In genomic region chr12:85380942-85381341, GRCm38 (mm10) we compare ENCODE assay signal across 17 mouse cellular contexts. TPM values are rescaled to one million over a fixed set of nuclear protein-coding genes. Genes with fewer than 3 reads are reported as not detected.
DNase-seq lines count a peak whose midpoint lies in the region; ATAC-seq and TF ChIP-seq lines count a peak whose summit lies in the region.
"Had no signal": no experiment of that assay in that cellular context is flagged by ENCODE, and none has a peak within 500 bp of the region (broad histone marks: within the 10 kb centered on the region; RNA-seq: fewer than 3 reads in every experiment).

No protein-coding gene starts in this region.

- ATAC-seq in hindbrain, postnatal 0 days, result no peak
- no peak for ATAC-seq in hindbrain, embryonic 11.5 days (ENCODE audit: low FRiP score)
- ATAC-seq in lung, postnatal 0 days, result 0 out of 2 replicates have a peak, but pooled peaks have one; percentile 38
- ATAC-seq in Patski, result no peak
- no peak for ATAC-seq in granulocyte monocyte progenitor cell, adult 5-6 weeks (replicated peaks; ENCODE audit: poor library complexity, severe bottlenecking)
- ATAC-seq: forebrain, postnatal 0 days; midbrain, embryonic 13.5 days had no signal

- no peaks in the 10 kb centered on the region for H3K27me3 ChIP-seq in hindbrain, postnatal 0 days (ENCODE audit: insufficient read depth, low read length)
- H3K27me3 ChIP-seq in hindbrain, embryonic 11.5 days (ENCODE audit: control insufficient read depth, insufficient read depth, low read length), result no peaks in the 10 kb centered on the region
- H3K27me3 ChIP-seq in lung, postnatal 0 days (replicated peaks; ENCODE audit: insufficient read depth, low read length), result no peaks in the 10 kb centered on the region
- H3K27me3 ChIP-seq in Patski, result no peaks in the 10 kb centered on the region
- H3K27me3 ChIP-seq in splenic B cell, adult 2 months (ENCODE audit: control insufficient read depth, insufficient read depth, low read length, poor library complexity, severe bottlenecking), result no peaks in the 10 kb centered on the region
- no peaks in the 10 kb centered on the region for H3K27me3 ChIP-seq in hindbrain, embryonic 10.5 days (ENCODE audit: insufficient read depth, poor library complexity, severe bottlenecking)
- H3K27me3 ChIP-seq: heart, embryonic 12.5 days; midbrain, embryonic 13.5 days had no signal

- no peak overlapping the region for H3K4me2 ChIP-seq in hindbrain, postnatal 0 days (ENCODE audit: low read depth, low read length)
- no peak overlapping the region for H3K4me2 ChIP-seq in hindbrain, embryonic 11.5 days (replicated peaks; ENCODE audit: low read depth, low read length)
- H3K4me2 ChIP-seq in lung, postnatal 0 days (replicated peaks; ENCODE audit: low read depth, low read length), result no peak overlapping the region
- H3K4me2 ChIP-seq: heart, embryonic 12.5 days; midbrain, embryonic 13.5 days had no signal

- no peak overlapping the region for H3K9ac ChIP-seq in hindbrain, postnatal 0 days (replicated peaks; ENCODE audit: low read length)
- H3K9ac ChIP-seq in hindbrain, embryonic 11.5 days (ENCODE audit: low read depth, low read length), result no peak overlapping the region
- H3K9ac ChIP-seq in lung, postnatal 0 days (replicated peaks; ENCODE audit: low read depth), result no peak overlapping the region
- H3K9ac ChIP-seq: forebrain, postnatal 0 days; heart, embryonic 12.5 days; midbrain, embryonic 13.5 days had no signal

- CTCF ChIA-PET in Patski (lab: Charles Lee), result interaction anchor here (1.1 to 1.8 kb wide), 2 partner anchors 34 to 106 kb away, joined by 3 to 7 read pairs; no protein-coding TSS in a partner anchor

- 70% methylated on average over 7 of the region's 7 CpGs for WGBS in hindbrain, postnatal 0 days
- 76% methylated on average over 7 of the region's 7 CpGs for WGBS in hindbrain, embryonic 11.5 days
- WGBS in lung, postnatal 0 days, result 82% methylated on average over 7 of the region's 7 CpGs
- 73% methylated on average over 7 of the region's 7 CpGs for WGBS in hindbrain, embryonic 10.5 days

- in situ Hi-C loops in Patski (cut with MboI; ENCODE audit: low pct_unique_long_range_greater_than_20kb), result loop anchor here (5.0 kb wide), 1 partner anchor 66 kb away; no protein-coding TSS in a partner anchor

- H3K4me1 ChIP-seq in hindbrain, postnatal 0 days (ENCODE audit: insufficient read depth, low read length), result no peaks in the 10 kb centered on the region
- H3K4me1 ChIP-seq in hindbrain, embryonic 11.5 days (replicated peaks; ENCODE audit: control insufficient read depth, insufficient read depth, low read length), result no peaks in the 10 kb centered on the region
- H3K4me1 ChIP-seq in lung, postnatal 0 days (ENCODE audit: insufficient read depth, low read depth, low read length), result peaks cover 9% of the 10 kb centered on the region; the same call in 1 of the 2 replicates
- no peaks in the 10 kb centered on the region; the same call in 1 of the 2 replicates for H3K4me1 ChIP-seq in hindbrain, embryonic 10.5 days (replicated peaks)
- H3K4me1 ChIP-seq: midbrain, embryonic 13.5 days had no signal

- no peaks in the 10 kb centered on the region for H3K9me3 ChIP-seq in hindbrain, postnatal 0 days (ENCODE audit: low read length)
- no peaks in the 10 kb centered on the region for H3K9me3 ChIP-seq in hindbrain, embryonic 11.5 days (ENCODE audit: control insufficient read depth, low read length)
- H3K9me3 ChIP-seq in lung, postnatal 0 days (ENCODE audit: low read length), result no peaks in the 10 kb centered on the region
- no peaks in the 10 kb centered on the region for H3K9me3 ChIP-seq in hindbrain, embryonic 10.5 days
- H3K9me3 ChIP-seq: heart, embryonic 12.5 days; midbrain, embryonic 13.5 days had no signal

- TF ChIP-seq EP300 in lung, postnatal 0 days (IDR thresholded peaks at IDR 0.05), result no peak

- H3K4me3 ChIP-seq in hindbrain, postnatal 0 days (ENCODE audit: low read length), result no peak overlapping the region
- H3K4me3 ChIP-seq in hindbrain, embryonic 11.5 days (ENCODE audit: low read depth, low read length), result no peak overlapping the region
- no peak overlapping the region for H3K4me3 ChIP-seq in lung, postnatal 0 days (ENCODE audit: low read depth, low read length)
- no peak overlapping the region for H3K4me3 ChIP-seq in hindbrain, embryonic 10.5 days
- H3K4me3 ChIP-seq: erythroblast, embryonic 14.5 days; heart, embryonic 12.5 days; midbrain, embryonic 13.5 days had no signal

- no peak overlapping the region for H3K27ac ChIP-seq in hindbrain, postnatal 0 days
- H3K27ac ChIP-seq in hindbrain, embryonic 11.5 days (ENCODE audit: low read depth, low read length), result no peak overlapping the region
- peak overlapping the region; percentile 49; the same call in 1 of the 2 replicates for H3K27ac ChIP-seq in lung, postnatal 0 days (ENCODE audit: low read length)
- H3K27ac ChIP-seq in hindbrain, embryonic 10.5 days, result no peak overlapping the region
- H3K27ac ChIP-seq: midbrain, embryonic 13.5 days had no signal

- DNase-seq in hindbrain, postnatal 0 days (ENCODE audit: low spot score), result no peak
- DNase-seq in hindbrain, embryonic 11.5 days (ENCODE audit: low spot score), result no peak
- DNase-seq in lung, postnatal 0 days (ENCODE audit: low spot score), result peak; percentile 50
- DNase-seq in lung, postnatal 14 days, result no peak
- no peak for DNase-seq in Patski (ENCODE audit: low read depth, low spot score)
- DNase-seq in splenic B cell, adult 2 months (ENCODE audit: low read depth, low spot score), result peak; percentile 18
- DNase-seq in hindbrain, embryonic 10.5 days (ENCODE audit: low spot score), result no peak
- DNase-seq: cerebellum, adult 2 months; forebrain, postnatal 0 days; gastrocnemius, postnatal 10 days; heart, postnatal 4 days; kidney, adult 11 months; right cerebral cortex, postnatal 25 days had no signal

- no peaks in the 10 kb centered on the region for H3K36me3 ChIP-seq in hindbrain, postnatal 0 days (ENCODE audit: insufficient read depth, low read length)
- H3K36me3 ChIP-seq in hindbrain, embryonic 11.5 days (ENCODE audit: control insufficient read depth, insufficient read depth, low read length), result no peaks in the 10 kb centered on the region
- no peaks in the 10 kb centered on the region for H3K36me3 ChIP-seq in lung, postnatal 0 days (ENCODE audit: insufficient read depth, low read length)
- H3K36me3 ChIP-seq in splenic B cell, adult 2 months (ENCODE audit: control insufficient read depth, insufficient read depth, low read length, poor library complexity, severe bottlenecking), result no peaks in the 10 kb centered on the region
- H3K36me3 ChIP-seq in hindbrain, embryonic 10.5 days, result no peaks in the 10 kb centered on the region
- H3K36me3 ChIP-seq: heart, embryonic 12.5 days; midbrain, embryonic 13.5 days had no signal

- POLR2A ChIA-PET in Patski (lab: Charles Lee), result interaction anchor here (0.6 kb wide), 2 partner anchors 35 to 42 kb away, joined by 4 read pairs; no protein-coding TSS in a partner anchor

- TF ChIP-seq CTCF in hindbrain, postnatal 0 days (IDR thresholded peaks at IDR 0.05; ENCODE audit: low read depth), result peak; percentile 22; the same call in 1 of the 2 replicates
- peak; percentile 59 for TF ChIP-seq CTCF in lung, postnatal 0 days (IDR thresholded peaks at IDR 0.05)
- peak; percentile 57 for TF ChIP-seq CTCF in Patski (IDR thresholded peaks at IDR 0.05)

RNA-seq across cellular contexts. Expression of gene Tmed10, which starts 6.3 kb away (rescaled TPM):
- total RNA-seq in hindbrain, postnatal 0 days (2014; rRNA removed), result 55.0 and 59.3 TPM in 2 replicates
- 222 and 224 TPM in 2 replicates for polyA plus RNA-seq in hindbrain, postnatal 0 days (2015; fragmentation: Nextera tagmentation; extraction: Ambion mirVana)
- polyA plus RNA-seq in hindbrain, embryonic 11.5 days (2014; fragmentation: Nextera tagmentation; extraction: Ambion mirVana), result 279 TPM in 2 replicates
- polyA plus RNA-seq in lung, postnatal 0 days (2015; fragmentation: Nextera tagmentation; extraction: Ambion mirVana), result 329 and 354 TPM in 2 replicates
- 238 TPM for polyA plus RNA-seq in Patski (2021)
- 253 and 254 TPM in 2 replicates for polyA plus RNA-seq in hindbrain, embryonic 10.5 days (2016; fragmentation: Nextera tagmentation; extraction: Ambion mirVana)
- total RNA-seq in granulocyte monocyte progenitor cell, adult 5-6 weeks (2014; fragmentation: Nextera tagmentation), result 278 and 296 TPM in 2 replicates
- 176 and 201 TPM in 2 replicates for total RNA-seq in granulocyte monocyte progenitor cell, adult 5-6 weeks (2017)

RNA-seq across cellular contexts. Expression of gene Nek9, which starts 41.8 kb away (rescaled TPM):
- 20.5 and 21.5 TPM in 2 replicates for total RNA-seq in hindbrain, postnatal 0 days (2014; rRNA removed)
- polyA plus RNA-seq in hindbrain, postnatal 0 days (2015; fragmentation: Nextera tagmentation; extraction: Ambion mirVana), result 8.9 and 10.5 TPM in 2 replicates
- 10.2 and 13.4 TPM in 2 replicates for polyA plus RNA-seq in hindbrain, embryonic 11.5 days (2014; fragmentation: Nextera tagmentation; extraction: Ambion mirVana)
- polyA plus RNA-seq in lung, postnatal 0 days (2015; fragmentation: Nextera tagmentation; extraction: Ambion mirVana), result 11.1 and 11.5 TPM in 2 replicates
- polyA plus RNA-seq in Patski (2021), result 82.4 TPM
- polyA plus RNA-seq in hindbrain, embryonic 10.5 days (2016; fragmentation: Nextera tagmentation; extraction: Ambion mirVana), result 16.9 and 22.8 TPM in 2 replicates
- 33.1 and 44.6 TPM in 2 replicates for total RNA-seq in granulocyte monocyte progenitor cell, adult 5-6 weeks (2014; fragmentation: Nextera tagmentation)
- total RNA-seq in granulocyte monocyte progenitor cell, adult 5-6 weeks (2017), result 24.1 and 26.6 TPM in 2 replicates

Comparison
In these comparisons a context has a peak if more than half of its experiments do, and no peak if none do; other contexts are left out.
1. DNase-seq: peak in lung, postnatal 0 days (single experiment) and splenic B cell, adult 2 months (single experiment); none in hindbrain, postnatal 0 days (single experiment), hindbrain, embryonic 11.5 days (single experiment), lung, postnatal 14 days (single experiment), Patski (single experiment) and hindbrain, embryonic 10.5 days (single experiment).
2. Peak in every context shown above with its lines, with median percentiles within 50 percentile points of each other: CTCF ChIP-seq.